Mouse (Mus musculus): Measurements from ENCODE around the gene Ctnna3.

- TF ChIP-seq CTCF (IDR thresholded peaks at IDR 0.05; ENCODE audit: low read depth), result no peak
- no peak for TF ChIP-seq EP300 (IDR thresholded peaks at IDR 0.05; ENCODE audit: low read depth)
These were observed 46.3 kb downstream of the Ctnna3 start for GRCm38 (mm10) chr10:63476167-63476647.
